Mouse (Mus musculus) A20 (cell line): ENCODE results near the gene Olfr171.
"Not testable (repeated sequence)": the region's sequence is repeated elsewhere in the genome, so short reads cannot be mapped to it uniquely, and the experiment has no call there.

ENCODE experiments used
- DNase-seq: peaks from one replicate; pipeline ENCODE4 v3.0.0-alpha.2; 2011; ENCODE audit warnings: low read depth, low spot score

Gene Olfr171

GRCm38 (mm10) chr16:19629816-19630215 is at the start of gene Olfr171:
TSS of gene Olfr171 (minus strand) at chr16:19629916.
- no peak for DNase-seq

GRCm38 (mm10) chr16:19670768-19671357 is 41.1 kb upstream of the Olfr171 start:
- no peak for DNase-seq

DNA sequence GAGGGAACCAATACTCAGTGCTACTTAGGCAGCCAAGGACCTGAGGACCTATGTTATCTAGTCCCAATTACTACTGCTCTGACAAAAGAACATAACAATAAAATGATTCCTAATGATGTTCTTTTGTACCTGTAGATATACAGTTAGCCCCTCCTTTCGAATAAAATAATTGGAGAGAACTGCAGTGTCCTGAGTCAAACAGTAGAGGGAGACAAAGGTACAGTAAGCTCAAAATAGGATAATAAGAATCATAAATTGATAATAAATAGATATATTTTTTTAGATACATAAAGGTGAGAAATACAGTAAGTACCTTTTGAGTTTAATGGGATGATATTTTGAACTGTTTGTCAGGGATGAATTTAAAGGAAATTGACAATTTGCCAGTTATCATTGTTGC is 36.6 kb upstream of the Olfr171 start:
- peak; percentile 30 for DNase-seq

GRCm38 (mm10) chr16:19611782-19612181 is 17.9 kb downstream of the Olfr171 start, which contains the start of gene Olfr170:
TSS of gene Olfr170 (minus strand) at chr16:19611882.
- not testable (repeated sequence) for DNase-seq

DNA sequence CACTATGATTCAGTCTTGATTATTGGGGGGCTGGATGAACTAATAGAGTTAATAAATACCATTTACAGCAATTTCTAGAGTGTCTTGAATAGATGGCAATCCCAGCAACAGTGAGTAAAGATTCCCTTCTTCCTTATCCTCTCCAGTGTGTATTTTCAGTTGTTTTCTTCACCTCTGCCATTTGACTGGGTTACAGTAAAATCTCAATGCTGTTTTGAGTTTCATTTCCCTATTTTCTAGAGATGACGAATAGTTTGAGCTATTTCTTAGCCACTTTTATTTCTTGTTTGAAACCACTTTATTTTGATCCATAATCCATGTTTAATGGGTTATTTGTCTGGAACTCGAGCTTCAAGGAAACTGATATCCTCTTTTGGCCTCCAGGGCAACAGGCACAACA is 26.6 kb downstream of the Olfr171 start:
- peak; percentile 23 for DNase-seq
